Mouse (Mus musculus): ENCODE measurements around the gene Cyp27a1.

DNA sequence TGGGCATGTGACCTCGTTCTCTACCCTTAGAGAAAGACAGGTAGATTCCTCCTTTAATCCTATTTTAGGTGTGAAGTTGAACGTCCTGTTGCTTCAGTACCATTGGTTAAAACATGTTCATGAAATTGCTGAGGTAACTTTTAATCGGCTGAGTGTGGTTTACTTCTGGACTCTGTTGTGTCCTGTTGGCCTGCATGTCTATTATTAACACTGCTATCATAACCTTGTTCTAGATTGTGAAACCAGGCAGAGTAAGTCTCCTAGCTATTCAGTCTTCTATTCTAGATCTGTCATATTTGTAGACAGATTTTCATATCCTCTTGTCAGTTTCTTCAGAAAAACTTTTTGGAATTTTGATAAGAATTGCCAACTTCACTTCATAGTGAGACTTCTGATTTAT is 45.0 kb upstream of the Cyp27a1 start:
- no peak for TF ChIP-seq POLR2A (IDR thresholded peaks at IDR 0.05; ENCODE audit: borderline replicate concordance, low read depth, low read length)
- no peak for TF ChIP-seq CTCF (IDR thresholded peaks at IDR 0.05; ENCODE audit: low read depth, low read length)
